Comparison of ENCODE assay signal across 8 mouse cellular contexts in genomic region chr7:25076296-25076662, GRCm38 (mm10). TPM values are rescaled to one million over a fixed set of nuclear protein-coding genes. Genes with fewer than 3 reads are reported as not detected.
DNase-seq lines count a peak whose midpoint lies in the region; ATAC-seq lines count a peak whose summit lies in the region.

No protein-coding gene starts in this region.

- peaks cover 23% of the 10 kb centered on the region for H3K27me3 ChIP-seq in erythroblast, embryonic 14.5 days (ENCODE audit: control insufficient read depth)
- H3K27me3 ChIP-seq in liver, embryonic 12.5 days (replicated peaks), result peaks cover 3% of the 10 kb centered on the region; the same call in 1 of the 2 replicates

- no peak for ATAC-seq in erythroblast, adult 5-6 weeks (replicated peaks; ENCODE audit: low FRiP score, poor library complexity, severe bottlenecking)
- ATAC-seq in liver, embryonic 12.5 days, result no peak
- ATAC-seq in megakaryocyte progenitor cell, adult 5-6 weeks (replicated peaks; ENCODE audit: poor library complexity), result no peak

- peaks cover 32% of the 10 kb centered on the region for H3K36me3 ChIP-seq in erythroblast, embryonic 14.5 days (ENCODE audit: control insufficient read depth)
- peaks cover 22% of the 10 kb centered on the region for H3K36me3 ChIP-seq in liver, embryonic 12.5 days

- H3K27ac ChIP-seq in liver, embryonic 12.5 days, result peak overlapping the region; percentile 94

- 11% methylated on average over 7 of the region's 7 CpGs for WGBS in liver, embryonic 12.5 days (ENCODE audit: insufficient replicate concordance)

- peaks cover 12% of the 10 kb centered on the region for H3K9me3 ChIP-seq in erythroblast, embryonic 14.5 days (ENCODE audit: control insufficient read depth, low read length)
- H3K9me3 ChIP-seq in liver, embryonic 12.5 days (replicated peaks), result no peaks in the 10 kb centered on the region

- peaks cover 74% of the 10 kb centered on the region for H3K4me1 ChIP-seq in erythroblast, embryonic 14.5 days (ENCODE audit: control insufficient read depth)
- peaks cover 73% of the 10 kb centered on the region for H3K4me1 ChIP-seq in liver, embryonic 12.5 days

- DNase-seq in thymus, postnatal 0 days (ENCODE audit: low spot score), result peak; percentile 25
- DNase-seq in thymus, postnatal 25 days, result no peak
- no peak for DNase-seq in embryo, embryonic 11 days
- DNase-seq in lung, postnatal 14 days, result no peak

- H3K4me3 ChIP-seq in erythroblast, embryonic 14.5 days (replicated peaks), result peak overlapping the region; percentile 94
- peak overlapping the region; percentile 60 for H3K4me3 ChIP-seq in liver, embryonic 12.5 days

- peak overlapping the region; percentile 74 for H3K9ac ChIP-seq in liver, embryonic 12.5 days

- peak overlapping the region; percentile 85 for H3K4me2 ChIP-seq in liver, embryonic 12.5 days

RNA-seq across cellular contexts. Expression of gene Zfp574, which starts 3.9 kb away (rescaled TPM):
- 3.0 and 3.4 TPM in 2 replicates for polyA plus RNA-seq in erythroblast, embryonic 14.5 days (2012)
- total RNA-seq in erythroblast, adult 5-6 weeks (2015; ENCODE audit: low replicate concordance), result 1.9 and 2.7 TPM in 2 replicates
- 2.0 and 2.1 TPM in 2 replicates for total RNA-seq in erythroblast, adult 5-6 weeks (2017; ENCODE audit: low replicate concordance)
- 18.1 and 20.8 TPM in 2 replicates for polyA plus RNA-seq in thymus, postnatal 0 days (2015; fragmentation: Nextera tagmentation; extraction: Ambion mirVana)
- polyA plus RNA-seq in liver, embryonic 12.5 days (2016; fragmentation: Nextera tagmentation; extraction: Ambion mirVana), result 14.4 and 15.7 TPM in 2 replicates
- 6.2 and 7.6 TPM in 2 replicates for total RNA-seq in megakaryocyte progenitor cell, adult 5-6 weeks (2015)
- 4.5 and 4.8 TPM in 2 replicates for total RNA-seq in megakaryocyte progenitor cell, adult 5-6 weeks (2017)

RNA-seq across cellular contexts. Expression of gene Grik5, which starts 4.1 kb away (rescaled TPM):
- polyA plus RNA-seq in erythroblast, embryonic 14.5 days (2012), result 0.82 and 0.91 TPM in 2 replicates
- total RNA-seq in erythroblast, adult 5-6 weeks (2015; ENCODE audit: low replicate concordance), result 4.0 and 8.1 TPM in 2 replicates
- 6.6 and 14.4 TPM in 2 replicates for total RNA-seq in erythroblast, adult 5-6 weeks (2017; ENCODE audit: low replicate concordance)
- 0.80 and 1.2 TPM in 2 replicates for polyA plus RNA-seq in thymus, postnatal 0 days (2015; fragmentation: Nextera tagmentation; extraction: Ambion mirVana)
- polyA plus RNA-seq in liver, embryonic 12.5 days (2016; fragmentation: Nextera tagmentation; extraction: Ambion mirVana), result 2.5 and 3.0 TPM in 2 replicates
- 3.1 and 5.6 TPM in 2 replicates for total RNA-seq in megakaryocyte progenitor cell, adult 5-6 weeks (2015)
- 3.4 and 3.9 TPM in 2 replicates for total RNA-seq in megakaryocyte progenitor cell, adult 5-6 weeks (2017)
